Mouse (Mus musculus) stomach, embryonic 16.5 days (tissue): ENCODE measurements around the gene Ctcfl. TPM values are rescaled to one million over a fixed set of nuclear protein-coding genes. Genes with fewer than 3 reads are reported as not detected.

Experiments used
- ATAC-seq: fragments of 200-750 bp; cut with Nextera tagmentation; 2 replicates; pipeline ENCODE4 v1.8.0; 2017; ENCODE audit warnings: moderate number of reproducible peaks, moderate TSS enrichment; ENCODE audit not compliant: insufficient read depth, low FRiP score
- H3K27ac ChIP-seq: fragments of 300-500 bp; sonication (generic); 2 replicates; pipeline ENCODE4 v1.5.1; 2014; ENCODE audit warnings: low read length
- H3K27me3 ChIP-seq: fragments of 300-500 bp; sonication (generic); 2 replicates; pipeline ENCODE4 v1.6.1; 2014; ENCODE audit warnings: low read length, control low read depth, mixed read lengths; ENCODE audit not compliant: control insufficient read depth, insufficient read depth
- H3K36me3 ChIP-seq: fragments of 300-500 bp; sonication (generic); 2 replicates; pipeline ENCODE4 v1.6.1; 2014; ENCODE audit warnings: low read length; ENCODE audit not compliant: control insufficient read depth, insufficient read depth
- H3K4me1 ChIP-seq: fragments of 300-500 bp; sonication (generic); 2 replicates; pipeline ENCODE4 v1.6.1; 2014; ENCODE audit warnings: low read length, control low read depth, mixed read lengths; ENCODE audit not compliant: control insufficient read depth, insufficient read depth
- H3K4me2 ChIP-seq: fragments of 300-500 bp; sonication (generic); 2 replicates; pipeline ENCODE4 v1.6.1; 2014; ENCODE audit warnings: low read depth, low read length, mixed read lengths
- H3K4me3 ChIP-seq: fragments of 300-500 bp; sonication (generic); replicated peaks from 2 replicates; pipeline ENCODE4 v1.5.1; 2014; ENCODE audit warnings: mild to moderate bottlenecking, low read length
- H3K9ac ChIP-seq: fragments of 300-500 bp; sonication (generic); 2 replicates; pipeline ENCODE4 v1.6.1; 2014; ENCODE audit warnings: low read length
- H3K9me3 ChIP-seq: fragments of 300-500 bp; sonication (generic); replicated peaks from 2 replicates; pipeline ENCODE4 v1.6.1; 2016; ENCODE audit warnings: low read length, control low read depth; ENCODE audit not compliant: control insufficient read depth
- WGBS: fragments of 180-500 bp; shearing (Covaris S2); extraction: QIAGEN DNeasy Blood & Tissue Kit; methylation state at CpG from one replicate; pipeline ENCODE4 v1.1.7; 2014; 5-methylcytosine and 5-hydroxymethylcytosine counted together
- polyA plus RNA-seq: library from polyadenylated mRNA; unstranded; fragments of >200 nt; fragmentation: Nextera tagmentation; extraction: Ambion mirVana; gene quantifications from 2 replicates; pipeline ENCODE4 v1.2.1, GENCODE M21; 2015

The Ctcfl gene
- polyA plus RNA-seq, 1 experiment from 2014 or later: 0.43 TPM

GRCm38 (mm10) chr2:173048041-173048745 is 71.1 kb downstream of the Ctcfl start:
- 0 out of 2 replicates have a peak, but pooled peaks cover 5% of the 10 kb centered on the region for H3K4me1 ChIP-seq
- H3K27ac ChIP-seq: no peak overlapping the region

GRCm38 (mm10) chr2:173047471-173047870 is 71.9 kb downstream of the Ctcfl start:
- ATAC-seq: no peak
- WGBS: 71% methylated on average over 5 of the region's 5 CpGs
- H3K27ac ChIP-seq: no peak overlapping the region

More at GRCm38 (mm10) chr2:173048041-173048745, 71.1 kb downstream of the Ctcfl start:
- no peak overlapping the region for H3K4me3 ChIP-seq
- H3K9me3 ChIP-seq: no peaks in the 10 kb centered on the region
- no peaks in the 10 kb centered on the region for H3K36me3 ChIP-seq
- no peak overlapping the region for H3K9ac ChIP-seq
- WGBS: 57% methylated on average over 17 of the region's 17 CpGs
- no peak overlapping the region for H3K4me2 ChIP-seq
- ATAC-seq: no peak
- H3K27me3 ChIP-seq: no peaks in the 10 kb centered on the region

GRCm38 (mm10) chr2:173046582-173047297 is 72.6 kb downstream of the Ctcfl start:
- WGBS: 62% methylated on average over 15 of the region's 15 CpGs
- H3K9ac ChIP-seq: no peak overlapping the region
- ATAC-seq: no peak

More at GRCm38 (mm10) chr2:173047471-173047870, 71.9 kb downstream of the Ctcfl start:
- Histone ChIP-seq H3K4me3 (no peak overlapping the region), H3K36me3 (no peaks in the 10 kb centered on the region), H3K27me3 (no peaks in the 10 kb centered on the region), H3K9me3 (no peaks in the 10 kb centered on the region), H3K4me2 (no peak overlapping the region), H3K4me1 (0 out of 2 replicates have a peak, but pooled peaks cover 5% of the 10 kb centered on the region), H3K9ac (no peak overlapping the region)

GRCm38 (mm10) chr2:173044198-173044970 is 74.9 kb downstream of the Ctcfl start:
- WGBS: 71% methylated on average over 18 of the region's 18 CpGs
- Histone ChIP-seq H3K4me2 (no peak overlapping the region), H3K9me3 (no peaks in the 10 kb centered on the region), H3K4me1 (0 out of 2 replicates have a peak, but pooled peaks cover 5% of the 10 kb centered on the region), H3K27ac (no peak overlapping the region), H3K4me3 (no peak overlapping the region), H3K36me3 (no peaks in the 10 kb centered on the region), H3K27me3 (no peaks in the 10 kb centered on the region), H3K9ac (no peak overlapping the region)
- ATAC-seq: no peak

More at GRCm38 (mm10) chr2:173046582-173047297, 72.6 kb downstream of the Ctcfl start:
- no peaks in the 10 kb centered on the region for H3K27me3 ChIP-seq
- H3K27ac ChIP-seq: no peak overlapping the region
- 0 out of 2 replicates have a peak, but pooled peaks cover 5% of the 10 kb centered on the region for H3K4me1 ChIP-seq
- no peaks in the 10 kb centered on the region for H3K36me3 ChIP-seq
- no peak overlapping the region for H3K4me2 ChIP-seq
- no peaks in the 10 kb centered on the region for H3K9me3 ChIP-seq
- H3K4me3 ChIP-seq: no peak overlapping the region

Other genes with a start within 250 kb of the Ctcfl start
- gene Bmp7, start 179.2 kb downstream of the Ctcfl start, polyA plus RNA-seq: 15.5 and 15.7 TPM in 2 replicates
- gene Spo11, start 141.8 kb downstream of the Ctcfl start, polyA plus RNA-seq: 0.44 and 0.86 TPM in 2 replicates
- 102 TPM in 2 replicates for gene Rae1, start 119.4 kb downstream of the Ctcfl start, polyA plus RNA-seq
- 43.9 and 49.5 TPM in 2 replicates for gene Rbm38, start 99.0 kb downstream of the Ctcfl start, polyA plus RNA-seq
- gene Pck1, start 33.5 kb upstream of the Ctcfl start, polyA plus RNA-seq: 2.0 and 2.3 TPM in 2 replicates
- gene Zbp1, start 99.4 kb upstream of the Ctcfl start, polyA plus RNA-seq: 0.70 and 1.0 TPM in 2 replicates
- gene Pmepa1, start 157.0 kb upstream of the Ctcfl start, polyA plus RNA-seq: 7.2 and 7.4 TPM in 2 replicates